Mouse (Mus musculus) frontal cortex, postnatal 36 days (tissue): ENCODE measurements at regions not wholly inside any gene's neighbourhood (a gene's known extent, or its start where the extent isn't known, plus 50 kb on each side); places are given as distances from the start of the nearest gene placed in this dataset.
"Not testable (repeated sequence)": the region's sequence is repeated elsewhere in the genome, so short reads cannot be mapped to it uniquely, and the experiment has no call there.

Experiments used
- DNase-seq, 2 experiments: peaks; one replicate each; pipeline ENCODE4 v3.0.0; 2022; ENCODE audit warnings: low spot score in 2 of 2

DNA sequence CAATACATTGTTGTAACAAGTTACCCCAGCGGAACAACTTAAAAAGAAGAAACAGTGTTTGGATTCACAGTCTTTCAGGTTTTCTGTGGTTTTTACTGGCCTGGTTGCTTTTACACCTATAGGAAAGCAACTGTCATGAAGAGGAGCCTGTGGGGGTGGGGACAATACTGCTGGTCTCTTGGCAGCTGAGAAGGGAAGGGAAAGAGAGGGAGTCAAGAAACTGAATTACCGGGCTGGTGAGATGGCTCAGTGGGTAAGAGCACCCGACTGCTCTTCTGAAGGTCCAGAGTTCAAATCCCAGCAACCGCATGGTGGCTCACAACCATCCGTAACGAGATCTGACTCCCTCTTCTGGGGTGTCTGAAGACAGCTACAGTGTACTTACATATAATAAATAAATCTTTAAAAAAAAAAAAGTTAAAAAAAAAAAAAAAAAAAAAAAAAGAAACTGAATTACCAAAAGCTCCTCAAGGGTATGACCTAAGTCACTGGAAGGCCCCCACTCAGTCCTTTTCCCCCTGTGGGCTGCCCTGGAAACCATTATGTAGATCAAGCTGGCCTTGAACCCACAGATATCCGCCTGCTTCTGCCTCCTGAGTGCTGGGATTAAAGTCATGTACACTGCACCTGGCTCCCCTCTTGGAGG, 114.3 kb upstream of the Nebl start:
- not testable (repeated sequence) for DNase-seq

DNA sequence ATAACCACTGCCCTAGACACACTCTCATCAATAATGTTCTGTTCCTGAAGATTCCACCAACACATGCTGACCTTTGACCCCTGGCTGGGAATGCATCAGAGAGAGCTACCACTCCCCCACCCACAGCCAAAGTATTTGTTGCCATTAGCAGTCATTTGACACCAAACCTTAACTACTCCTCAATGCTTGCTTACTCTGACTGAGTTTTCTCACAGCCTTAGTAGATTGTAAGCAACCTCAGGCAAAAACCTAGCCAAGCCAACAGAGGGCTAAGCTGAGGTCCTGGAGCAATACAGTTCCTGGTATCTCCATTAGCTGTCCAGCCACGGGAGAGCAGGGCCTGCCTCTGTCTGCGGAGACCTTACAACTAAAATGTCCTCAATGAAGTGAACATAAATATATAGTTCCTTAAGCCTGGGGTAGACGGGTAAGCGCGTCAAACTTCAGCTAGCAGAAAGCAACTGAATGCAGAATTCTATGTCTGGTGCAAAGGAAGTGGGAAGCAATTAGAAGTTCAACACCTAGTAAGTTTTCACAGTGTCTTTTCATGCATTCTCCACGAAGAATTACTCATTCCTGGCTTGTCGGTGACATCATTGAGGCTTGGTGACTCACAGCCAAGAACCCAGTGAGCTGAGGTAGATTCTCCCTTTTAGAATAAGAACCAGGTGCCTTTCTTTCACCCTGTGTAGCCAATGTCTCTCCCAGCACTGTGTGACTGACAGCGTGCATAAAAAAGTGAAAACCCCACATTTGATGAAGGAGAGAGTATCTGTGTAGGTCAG, 113.6 kb upstream of the Nebl start:
- DNase-seq: no peak

DNA sequence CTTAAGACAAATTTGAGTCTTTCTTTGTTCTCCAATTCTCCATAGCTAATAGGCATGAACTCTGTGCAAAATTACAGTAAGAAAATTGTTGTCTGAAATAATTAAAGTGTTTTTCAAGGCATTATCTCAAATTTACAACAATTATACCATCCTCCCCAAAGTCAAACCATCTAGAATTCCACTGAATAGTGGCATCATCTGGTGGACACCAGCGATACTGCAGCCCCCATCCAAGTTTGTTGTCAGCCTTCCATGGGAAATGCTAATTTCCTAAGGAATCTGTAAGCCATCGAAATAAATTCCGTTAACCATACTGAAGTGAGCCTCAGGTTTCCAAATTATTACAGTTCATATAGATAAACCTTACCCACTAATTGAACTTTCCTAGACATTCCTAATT, 110.7 kb upstream of the Nebl start:
- DNase-seq: peak in 1 of 2 experiments; percentile 41

DNA sequence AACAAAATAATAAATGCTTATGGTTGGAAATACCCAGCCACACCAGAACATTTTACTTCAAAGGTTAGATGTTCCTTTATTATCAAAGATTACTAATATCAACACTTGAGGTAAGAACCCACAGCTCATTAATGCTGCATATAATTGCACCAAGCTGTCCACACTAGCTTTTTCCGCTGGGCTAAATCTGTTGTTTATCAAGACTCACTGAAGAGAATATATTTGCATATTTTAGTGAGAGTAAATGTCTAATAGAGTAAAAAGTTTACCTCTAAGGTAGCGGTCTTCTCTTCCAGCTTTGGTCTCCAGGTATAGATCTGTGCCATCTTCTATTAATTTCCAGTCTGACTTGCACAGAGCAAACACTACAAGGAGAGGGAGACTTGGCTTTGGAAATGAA, 110.3 kb upstream of the Nebl start:
- no peak for DNase-seq

DNA sequence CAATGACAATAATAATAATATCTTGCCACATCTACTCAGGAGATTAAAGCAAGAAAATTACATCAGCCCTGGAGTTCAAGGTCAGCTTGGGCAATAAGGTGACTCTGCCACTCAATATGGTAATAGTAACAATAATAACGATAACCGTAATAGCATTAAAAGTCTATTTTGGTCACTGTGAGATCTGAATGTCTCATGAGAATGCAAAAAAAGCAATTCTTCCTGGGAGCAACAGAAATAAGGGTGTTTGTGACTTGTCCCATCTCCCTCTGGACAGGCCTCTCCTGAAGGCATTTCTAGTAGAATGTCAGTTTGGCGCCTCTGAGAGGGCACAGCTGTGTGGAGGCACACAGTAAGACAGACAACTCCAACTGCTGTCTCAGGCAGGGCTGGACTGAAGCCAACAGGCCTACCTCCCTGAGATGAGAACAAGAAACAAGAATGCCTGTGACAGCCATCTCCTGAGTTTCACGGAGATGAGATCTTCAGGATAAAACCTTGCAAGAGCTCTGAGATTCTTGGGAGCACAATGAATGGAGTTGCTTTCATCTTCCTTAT, 109.8 kb upstream of the Nebl start:
- no peak for DNase-seq

DNA sequence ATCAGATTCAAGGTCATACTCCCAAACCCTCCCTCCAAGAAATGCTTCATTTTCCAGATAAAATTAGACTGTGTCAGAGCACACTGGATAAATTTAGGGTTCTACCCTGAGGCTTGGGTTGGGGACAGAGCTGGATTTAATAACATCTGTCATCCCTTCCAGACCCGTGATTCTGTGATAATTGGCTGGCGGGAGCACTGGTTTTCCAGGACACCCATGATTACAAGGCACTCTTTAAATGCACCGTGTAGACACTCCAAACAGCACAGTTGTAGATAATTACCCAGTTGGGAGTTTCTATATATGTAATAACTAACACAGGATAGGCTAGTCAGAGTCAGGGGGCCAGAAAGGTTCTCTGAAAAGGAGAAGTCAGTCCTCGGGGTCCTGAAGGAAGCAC, 108.4 kb upstream of the Nebl start:
- no peak for DNase-seq

DNA sequence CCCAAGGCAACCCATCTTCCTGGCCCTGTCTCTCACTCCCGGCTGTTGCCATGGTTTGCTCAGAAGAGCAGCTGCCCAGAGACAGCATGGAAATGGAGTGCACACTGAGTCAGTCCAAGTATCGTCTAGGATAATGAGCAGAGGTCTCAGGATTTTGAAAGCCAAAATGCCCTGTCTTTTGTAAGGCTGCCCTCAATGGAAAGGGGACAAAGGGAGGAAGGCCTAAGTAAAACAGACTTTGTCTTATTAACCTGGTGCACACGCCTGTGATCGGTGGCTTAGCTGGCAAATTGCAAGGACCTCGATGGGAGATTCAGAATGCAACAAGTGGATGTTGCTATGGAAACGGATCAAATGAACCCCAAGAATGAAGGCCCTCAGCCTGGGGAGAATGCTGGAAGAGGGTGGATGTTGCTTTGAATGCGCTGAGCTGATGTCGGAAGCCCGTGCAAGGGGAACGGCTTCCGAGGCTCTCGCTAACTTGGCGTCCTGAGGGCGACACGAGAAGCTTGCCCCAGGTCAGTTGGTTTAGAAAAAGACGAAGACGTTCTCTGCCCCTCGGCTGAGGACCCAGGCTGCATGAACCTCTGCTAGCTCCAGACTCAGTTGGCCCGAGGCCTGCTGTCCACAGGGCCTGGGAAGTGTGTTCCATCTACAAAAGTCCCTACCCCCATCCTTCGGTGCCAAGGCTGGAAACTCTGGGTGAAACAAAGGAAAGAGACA, 107.8 kb upstream of the Nebl start:
- DNase-seq: peak in 1 of 2 experiments; percentile 19

DNA sequence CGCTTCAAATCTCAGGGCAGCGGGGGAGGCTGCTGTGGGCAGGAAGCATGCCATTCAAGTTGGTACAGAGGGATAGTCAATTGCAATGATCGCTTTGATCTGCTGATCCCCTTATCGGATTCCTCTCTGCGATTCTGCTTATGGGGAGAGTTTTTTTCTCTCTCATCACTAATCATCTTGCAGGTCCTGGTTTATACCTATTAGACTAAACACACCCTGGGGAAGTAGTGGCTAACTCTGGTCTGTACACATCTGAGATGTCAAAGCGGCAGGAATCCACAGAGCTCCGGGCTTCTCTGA, 107.1 kb upstream of the Nebl start:
- no peak for DNase-seq

DNA sequence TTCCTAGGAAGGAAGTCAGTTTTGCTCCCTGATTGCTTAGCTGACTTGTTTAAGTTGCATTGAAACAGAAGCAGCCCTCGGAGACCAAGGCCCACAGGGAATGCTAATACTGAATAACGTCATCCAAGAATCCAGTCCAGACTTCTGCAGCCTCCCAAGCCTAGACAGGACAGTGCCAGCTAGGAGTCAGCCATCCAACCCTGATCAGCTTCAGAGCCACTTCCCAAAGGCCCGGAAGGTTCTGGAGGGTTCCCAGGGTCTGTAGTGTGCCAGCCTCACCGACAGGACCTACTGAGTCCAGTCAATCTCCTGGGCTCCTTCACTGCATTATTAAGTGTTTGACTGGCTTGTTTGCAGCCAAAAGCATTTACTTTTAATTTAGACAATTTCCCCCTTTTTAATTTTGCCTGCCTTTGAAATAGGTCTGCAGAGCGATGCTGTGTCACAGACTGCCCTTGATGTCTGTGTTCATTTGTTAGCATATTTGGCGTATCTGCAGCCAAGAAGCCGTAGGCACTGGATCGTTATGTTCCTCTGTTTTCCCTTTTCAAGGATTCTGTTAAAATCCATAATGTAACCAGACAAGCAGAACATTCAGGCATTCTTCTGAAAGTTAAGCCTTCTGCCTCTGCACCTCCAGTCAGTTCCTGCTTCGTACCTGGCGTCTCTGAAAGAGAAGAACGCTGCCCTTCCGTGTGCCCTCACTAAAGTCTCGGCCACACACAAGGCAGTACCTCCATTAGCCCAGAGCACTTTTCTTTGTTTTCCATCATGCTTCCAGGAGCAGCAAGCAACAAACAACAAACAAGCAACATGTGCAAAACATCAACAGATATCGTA, 106.5 kb upstream of the Nebl start:
- no peak for DNase-seq

DNA sequence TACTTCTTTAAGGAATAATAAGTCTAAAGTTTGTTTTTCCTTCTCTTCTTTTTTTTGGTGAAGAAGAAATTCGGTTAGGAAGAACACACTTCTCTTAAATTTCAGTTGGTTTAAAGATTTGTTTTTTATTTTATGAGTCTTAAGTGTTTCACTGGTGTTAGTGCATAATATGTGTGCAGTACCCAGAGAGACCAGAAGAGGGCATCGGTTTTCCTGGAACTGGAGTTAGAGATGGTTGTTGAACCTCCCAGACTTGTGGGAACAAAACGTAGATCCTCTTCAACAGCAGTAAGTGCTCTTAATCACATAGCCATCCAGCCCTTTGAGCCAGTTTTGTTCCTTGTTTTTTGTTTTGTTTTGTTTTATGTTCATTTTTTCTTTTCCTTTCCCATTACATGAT, 101.5 kb upstream of the Nebl start:
- DNase-seq: no peak

DNA sequence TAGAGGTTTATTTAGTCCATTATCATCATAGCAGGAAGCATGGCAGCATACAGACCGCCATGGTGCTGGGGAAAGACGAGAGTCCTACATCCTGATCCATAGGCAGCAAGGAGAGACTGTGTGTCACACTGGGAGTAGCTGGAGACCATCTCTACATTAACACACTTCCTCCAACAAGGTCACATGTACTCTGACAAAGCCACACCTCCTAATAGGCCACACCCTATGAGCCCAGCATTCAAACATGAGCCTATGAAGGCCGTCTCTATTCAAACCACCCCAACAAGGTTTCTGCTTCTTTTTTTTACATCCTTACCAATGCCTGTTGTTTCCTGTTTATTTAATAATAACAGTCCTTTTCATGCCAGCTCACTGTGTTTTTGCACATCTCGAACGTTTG, 99.0 kb upstream of the Nebl start:
- DNase-seq: no peak

DNA sequence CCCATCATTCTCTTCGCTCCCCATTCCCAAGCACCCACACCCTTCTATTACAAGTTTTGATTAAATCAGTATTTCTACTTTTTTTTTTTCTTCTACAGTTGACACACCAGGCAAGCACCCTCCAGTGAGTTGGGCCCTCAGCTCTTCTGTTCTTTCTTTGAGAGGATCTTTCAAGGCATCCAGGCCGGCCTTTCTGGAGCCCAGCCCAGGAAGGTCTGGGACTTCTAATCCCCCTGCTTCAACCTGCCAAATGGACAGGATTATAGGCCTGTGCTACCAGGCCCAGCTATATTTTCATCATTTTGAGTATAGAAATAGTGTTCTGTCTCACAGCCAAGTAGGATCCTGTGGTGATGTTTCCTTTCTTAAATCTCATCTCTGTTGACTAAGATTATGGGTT, 94.0 kb upstream of the Nebl start:
- no peak for DNase-seq

DNA sequence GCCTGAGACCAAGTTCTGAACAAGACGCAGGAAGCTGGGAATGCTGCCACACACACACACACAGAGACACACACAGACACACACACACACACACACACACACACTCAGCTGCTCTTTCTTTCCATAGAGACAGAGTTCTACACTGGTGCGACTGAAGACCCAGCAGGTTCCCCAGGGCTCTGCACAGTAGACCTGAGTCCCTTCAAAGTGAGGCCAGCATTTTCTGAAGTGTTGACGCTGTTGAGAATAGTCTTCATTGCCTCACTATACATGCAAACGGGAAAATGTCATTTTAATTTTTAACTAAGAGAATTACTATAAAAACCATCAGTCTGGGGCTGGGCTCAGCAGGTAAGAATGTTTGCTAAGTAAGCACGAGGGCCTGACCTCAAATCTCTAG, 92.9 kb upstream of the Nebl start:
- DNase-seq: no peak

DNA sequence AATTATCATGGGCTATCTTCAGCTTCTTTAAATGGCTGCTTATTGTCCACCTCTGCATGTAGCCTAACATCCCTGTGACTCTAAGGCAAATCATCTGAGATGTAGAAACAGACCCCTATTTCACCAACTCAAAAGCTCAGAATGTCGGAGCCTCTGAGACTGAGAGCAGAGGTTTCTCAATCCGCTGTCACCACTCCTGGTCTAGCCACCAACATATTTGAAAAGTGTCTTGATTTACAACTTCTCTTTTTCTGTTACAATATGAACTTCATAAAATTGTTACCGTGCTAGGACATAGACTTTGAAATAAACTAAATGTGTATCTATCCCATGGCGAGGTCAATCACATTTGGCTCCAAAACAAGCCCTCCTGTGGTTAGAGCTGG, 91.3 kb upstream of the Nebl start:
- DNase-seq: no peak

DNA sequence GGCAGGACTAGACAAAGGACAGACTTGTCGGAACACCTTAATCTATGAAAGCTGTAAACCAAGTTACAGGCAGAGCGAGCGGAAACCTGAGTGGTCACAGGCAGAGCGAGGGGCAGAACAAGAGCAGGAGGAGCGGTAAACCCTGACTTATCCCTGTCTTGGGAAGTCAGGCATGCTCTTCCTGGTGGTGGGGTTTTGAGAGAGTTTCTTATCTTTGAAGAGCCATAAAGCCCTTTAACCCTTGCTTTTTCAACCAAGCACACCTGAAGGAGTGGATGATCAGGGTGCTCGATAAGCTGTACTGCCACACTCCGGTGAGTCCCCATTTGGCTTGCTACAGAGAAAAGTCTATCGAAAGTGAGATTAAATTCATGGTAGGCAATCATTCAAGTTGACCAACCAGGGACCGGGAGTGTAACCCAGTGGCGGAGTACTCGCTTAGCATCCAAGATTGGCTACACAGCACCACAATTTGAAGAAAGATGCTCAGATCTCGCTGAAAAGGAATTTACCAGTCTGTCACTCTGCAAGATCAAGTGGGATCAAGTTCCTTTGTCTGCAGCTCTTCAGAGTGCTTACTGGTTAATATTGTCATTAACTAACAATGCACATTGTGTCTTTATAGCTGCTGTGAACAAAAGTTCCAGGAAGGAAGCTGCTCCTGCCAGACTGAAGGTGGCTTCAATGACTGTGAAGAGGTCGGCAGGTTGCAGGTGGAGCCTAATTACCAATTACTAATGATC, 90.8 kb upstream of the Nebl start:
- DNase-seq: no peak

DNA sequence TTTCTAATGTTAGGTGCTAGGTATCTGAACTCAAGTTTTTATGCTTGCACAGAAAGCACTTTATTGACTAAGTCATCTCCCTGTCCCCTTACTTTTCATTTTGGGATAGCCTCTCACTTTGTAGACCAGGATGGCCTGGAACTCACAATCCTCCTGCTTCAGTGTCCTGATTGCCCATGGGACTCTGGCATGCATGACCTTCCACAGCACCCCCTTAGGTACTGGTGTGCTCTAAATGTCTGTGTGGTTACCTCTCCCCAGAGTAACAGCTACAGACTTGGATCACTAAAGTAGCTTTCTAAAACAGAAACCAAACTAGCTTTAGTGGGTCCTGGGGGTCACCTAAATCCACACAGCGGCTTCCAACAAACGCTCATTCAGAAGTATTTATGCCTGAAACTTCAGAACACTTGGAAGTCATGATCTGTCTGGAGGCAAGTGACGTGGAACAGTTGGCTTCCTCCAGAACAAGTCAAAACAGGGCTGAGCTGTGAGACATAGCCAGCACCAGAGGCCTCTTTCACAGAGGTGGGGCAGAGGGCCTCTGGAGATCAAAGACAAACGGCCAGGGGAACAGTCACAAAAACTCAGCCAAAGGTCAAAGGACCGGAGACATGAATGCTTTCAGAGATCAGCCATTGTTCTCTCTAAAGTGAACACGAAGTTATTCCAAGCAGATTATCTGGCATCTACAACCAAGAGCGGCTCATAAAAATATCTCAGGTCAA, 80.8 kb upstream of the Nebl start:
- no peak for DNase-seq
